Mouse (Mus musculus): ENCODE measurements around the gene Ago4. TPM values are rescaled to one million over a fixed set of nuclear protein-coding genes. Genes with fewer than 3 reads are reported as not detected.
"Not testable (repeated sequence)": the region's sequence is repeated elsewhere in the genome, so short reads cannot be mapped to it uniquely, and the experiment has no call there.

Ago4 gene
- polyA plus RNA-seq, 1 experiment = not detected

DNA sequence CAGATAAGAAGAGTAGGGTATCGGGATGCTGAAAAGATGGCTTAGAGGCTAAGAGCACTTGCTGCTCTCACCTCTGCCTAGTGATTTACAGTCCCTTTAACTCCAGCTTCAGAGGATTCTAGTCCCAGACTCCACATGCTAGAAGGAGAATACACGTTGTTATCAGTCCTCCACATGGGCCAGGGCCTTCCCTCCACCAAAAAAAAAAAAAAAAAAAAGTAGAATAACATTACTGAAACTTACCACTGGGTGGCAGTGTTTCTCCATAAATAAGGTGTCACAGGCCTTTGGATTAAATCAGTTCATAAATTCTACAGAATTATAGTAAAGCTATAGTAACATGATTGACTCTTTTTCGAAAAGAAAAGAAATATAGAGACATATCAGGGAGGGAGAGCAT, 21.2 kb upstream of the Ago4 start:
- TF ChIP-seq GATA1 (IDR thresholded peaks at IDR 0.05; ENCODE audit: low read length) (no peak), TAL1 (IDR thresholded peaks at IDR 0.05; ENCODE audit: low read length) (no peak)
- Histone ChIP-seq H3K27me3 (ENCODE audit: control insufficient read depth) (peaks cover 7% of the 10 kb centered on the region), H3K9me3 (ENCODE audit: control insufficient read depth, low read length) (no peaks in the 10 kb centered on the region), H3K4me3 (replicated peaks) (no peak overlapping the region), H3K4me1 (ENCODE audit: control insufficient read depth) (peaks cover 29% of the 10 kb centered on the region), H3K36me3 (ENCODE audit: control insufficient read depth) (peaks cover 14% of the 10 kb centered on the region)

DNA sequence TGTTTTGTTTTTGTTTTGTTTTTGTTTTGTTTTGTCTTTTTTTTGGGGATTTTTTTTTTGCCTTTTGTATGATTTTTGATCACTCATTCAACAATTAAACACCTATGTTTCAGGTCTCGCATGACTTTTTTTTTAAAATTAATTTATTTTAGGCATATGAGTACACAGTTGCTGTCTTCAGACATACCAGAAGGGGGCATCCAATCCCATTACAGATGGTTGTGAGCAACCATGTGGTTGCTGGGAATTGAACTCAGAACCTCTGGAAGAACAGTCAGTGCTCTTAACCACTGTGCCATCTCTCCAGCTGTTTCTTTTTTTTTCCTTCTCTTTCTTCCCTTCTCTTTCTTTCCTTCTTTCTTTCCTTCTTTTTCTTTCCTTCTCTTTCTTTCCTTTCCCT, 20.4 kb upstream of the Ago4 start:
- Histone ChIP-seq H3K36me3 (ENCODE audit: control insufficient read depth) (peaks cover 8% of the 10 kb centered on the region), H3K27me3 (ENCODE audit: control insufficient read depth) (peaks cover 7% of the 10 kb centered on the region), H3K9me3 (ENCODE audit: control insufficient read depth, low read length) (no peaks in the 10 kb centered on the region), H3K4me3 (replicated peaks) (no peak overlapping the region), H3K4me1 (ENCODE audit: control insufficient read depth) (peaks cover 24% of the 10 kb centered on the region)
- no peak for TF ChIP-seq TAL1 (IDR thresholded peaks at IDR 0.05; ENCODE audit: low read length)
- TF ChIP-seq GATA1 (IDR thresholded peaks at IDR 0.05; ENCODE audit: low read length) = no peak

DNA sequence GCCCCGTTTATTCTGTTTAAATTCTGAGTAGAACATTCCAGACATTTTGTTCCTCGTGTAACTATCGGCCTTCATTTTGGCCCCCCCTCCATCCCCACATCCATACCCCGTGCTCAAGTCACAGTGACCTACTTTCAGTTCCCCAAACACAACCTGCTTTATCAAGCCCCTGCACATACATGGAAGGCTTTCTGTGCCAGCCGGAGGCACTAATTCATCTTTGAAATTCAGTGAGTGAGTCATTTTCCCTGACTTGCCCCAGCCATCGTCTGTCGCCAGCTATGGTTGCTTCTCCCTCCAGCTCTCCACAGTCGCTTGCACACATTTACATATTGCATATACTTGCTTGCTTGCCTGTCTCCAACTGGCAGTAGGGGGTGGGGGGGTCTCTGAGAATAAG, 19.8 kb upstream of the Ago4 start:
- H3K9me3 ChIP-seq (ENCODE audit: control insufficient read depth, low read length) = no peaks in the 10 kb centered on the region
- no peak for TF ChIP-seq TAL1 (IDR thresholded peaks at IDR 0.05; ENCODE audit: low read length)
- TF ChIP-seq GATA1 (IDR thresholded peaks at IDR 0.05; ENCODE audit: low read length) = no peak
- H3K36me3 ChIP-seq (ENCODE audit: control insufficient read depth) = peaks cover 2% of the 10 kb centered on the region
- peaks cover 9% of the 10 kb centered on the region for H3K27me3 ChIP-seq (ENCODE audit: control insufficient read depth)
- H3K4me1 ChIP-seq (ENCODE audit: control insufficient read depth) = peaks cover 19% of the 10 kb centered on the region
- no peak overlapping the region for H3K4me3 ChIP-seq (replicated peaks)

DNA sequence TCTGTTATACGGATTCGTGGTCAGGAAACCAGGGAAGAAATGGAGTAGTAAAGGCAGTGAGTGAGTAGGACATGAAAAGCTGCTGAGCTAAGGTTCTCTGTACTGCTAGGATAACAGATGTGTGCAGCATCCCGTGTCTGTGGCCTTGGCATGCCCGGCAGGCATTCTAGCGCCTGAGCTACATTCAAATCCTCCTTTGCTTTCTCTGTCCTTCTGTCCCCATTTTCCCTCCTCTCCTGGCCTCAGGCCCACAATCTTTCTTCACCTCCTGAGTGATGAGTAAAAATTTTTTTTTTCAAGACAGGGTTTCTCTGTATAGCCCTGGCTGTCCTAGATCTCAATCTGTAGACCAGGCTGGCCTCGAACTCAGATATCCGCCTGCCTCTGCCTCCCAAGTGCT, 18.9 kb upstream of the Ago4 start:
- Histone ChIP-seq H3K36me3 (ENCODE audit: control insufficient read depth) (no peaks in the 10 kb centered on the region), H3K9me3 (ENCODE audit: control insufficient read depth, low read length) (no peaks in the 10 kb centered on the region; the same call in 1 of the 2 replicates), H3K4me1 (ENCODE audit: control insufficient read depth) (peaks cover 17% of the 10 kb centered on the region), H3K27me3 (ENCODE audit: control insufficient read depth) (peaks cover 9% of the 10 kb centered on the region), H3K4me3 (replicated peaks) (no peak overlapping the region)
- TF ChIP-seq GATA1 (IDR thresholded peaks at IDR 0.05; ENCODE audit: low read length) (no peak), TAL1 (IDR thresholded peaks at IDR 0.05; ENCODE audit: low read length) (no peak)

DNA sequence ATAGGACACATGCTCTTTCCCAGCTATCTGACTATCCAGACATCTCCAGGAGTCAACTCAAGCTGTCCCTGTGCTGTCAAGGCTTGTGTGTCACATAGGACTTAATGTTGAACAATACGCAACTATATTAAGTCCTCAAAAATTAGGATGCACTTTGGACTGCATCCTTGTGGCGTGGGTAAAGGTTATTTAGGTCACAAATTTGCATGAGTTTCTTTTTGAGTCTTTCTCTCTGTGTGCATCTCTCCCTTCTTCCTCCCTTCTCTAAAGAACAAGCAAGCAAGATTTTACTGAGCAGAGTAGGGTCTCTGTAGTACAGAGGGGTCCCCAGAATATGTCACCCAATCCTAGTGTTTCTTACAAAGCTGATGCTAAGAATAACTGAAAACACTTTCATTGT, 12.9 kb upstream of the Ago4 start:
- H3K4me1 ChIP-seq (ENCODE audit: control insufficient read depth) = no peaks in the 10 kb centered on the region
- peaks cover 5% of the 10 kb centered on the region for H3K27me3 ChIP-seq (ENCODE audit: control insufficient read depth)
- H3K9me3 ChIP-seq (ENCODE audit: control insufficient read depth, low read length) = no peaks in the 10 kb centered on the region; the same call in 1 of the 2 replicates
- no peak for TF ChIP-seq TAL1 (IDR thresholded peaks at IDR 0.05; ENCODE audit: low read length)
- TF ChIP-seq GATA1 (IDR thresholded peaks at IDR 0.05; ENCODE audit: low read length) = no peak
- H3K4me3 ChIP-seq (replicated peaks) = no peak overlapping the region
- H3K36me3 ChIP-seq (ENCODE audit: control insufficient read depth) = no peaks in the 10 kb centered on the region

DNA sequence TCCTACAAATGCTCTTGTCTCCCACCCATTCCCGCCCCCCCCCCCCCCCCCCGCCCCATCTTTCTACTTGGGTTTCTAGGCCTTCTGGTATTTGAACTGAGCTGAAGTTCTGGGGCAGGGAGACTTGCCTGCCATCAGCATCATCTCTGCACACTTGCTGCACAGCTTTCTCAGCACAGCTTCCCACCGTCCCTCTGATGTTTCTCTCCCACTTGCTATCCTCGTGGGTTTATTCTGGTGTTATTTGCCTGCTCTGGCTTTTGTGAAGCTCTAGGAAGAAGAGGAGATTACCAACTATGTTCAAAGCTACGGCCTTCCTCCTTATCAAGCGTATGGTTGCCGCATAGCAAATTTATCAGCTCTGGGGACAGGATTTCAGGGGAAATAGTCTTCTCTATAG, 12.4 kb upstream of the Ago4 start:
- H3K36me3 ChIP-seq (ENCODE audit: control insufficient read depth) = no peaks in the 10 kb centered on the region
- no peak overlapping the region for H3K4me3 ChIP-seq (replicated peaks)
- no peaks in the 10 kb centered on the region for H3K4me1 ChIP-seq (ENCODE audit: control insufficient read depth)
- TF ChIP-seq GATA1 (IDR thresholded peaks at IDR 0.05; ENCODE audit: low read length) = no peak
- TF ChIP-seq TAL1 (IDR thresholded peaks at IDR 0.05; ENCODE audit: low read length) = no peak
- 0 out of 2 replicates have a peak, but pooled peaks cover 2% of the 10 kb centered on the region for H3K27me3 ChIP-seq (ENCODE audit: control insufficient read depth)
- H3K9me3 ChIP-seq (ENCODE audit: control insufficient read depth, low read length) = no peaks in the 10 kb centered on the region; the same call in 1 of the 2 replicates

DNA sequence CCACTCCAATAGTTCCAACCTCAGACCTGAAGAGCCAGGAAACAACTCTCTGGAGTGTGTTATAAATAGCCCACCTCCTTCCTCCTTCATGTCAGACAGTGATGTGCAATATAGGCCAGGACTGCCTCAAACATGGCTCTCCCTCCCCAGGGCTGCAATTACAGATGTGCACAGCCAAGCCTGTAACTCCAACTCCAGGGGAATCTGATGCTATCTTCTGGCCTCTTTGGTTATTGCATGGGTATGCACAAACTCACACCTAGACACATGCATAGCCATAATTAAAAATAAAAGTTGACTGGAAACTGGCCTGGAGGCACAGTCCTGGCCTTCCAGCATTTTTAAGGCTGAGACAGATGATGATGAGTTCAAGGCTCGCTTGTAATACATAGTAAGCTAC, 11.7 kb upstream of the Ago4 start:
- H3K4me1 ChIP-seq (ENCODE audit: control insufficient read depth) = no peaks in the 10 kb centered on the region; the same call in 1 of the 2 replicates
- H3K9me3 ChIP-seq (ENCODE audit: control insufficient read depth, low read length) = no peaks in the 10 kb centered on the region; the same call in 1 of the 2 replicates
- H3K27me3 ChIP-seq (ENCODE audit: control insufficient read depth) = 0 out of 2 replicates have a peak, but pooled peaks cover 2% of the 10 kb centered on the region
- no peak overlapping the region for H3K4me3 ChIP-seq (replicated peaks)
- TF ChIP-seq TAL1 (IDR thresholded peaks at IDR 0.05; ENCODE audit: low read length) (no peak), GATA1 (IDR thresholded peaks at IDR 0.05; ENCODE audit: low read length) (no peak)
- H3K36me3 ChIP-seq (ENCODE audit: control insufficient read depth) = no peaks in the 10 kb centered on the region

DNA sequence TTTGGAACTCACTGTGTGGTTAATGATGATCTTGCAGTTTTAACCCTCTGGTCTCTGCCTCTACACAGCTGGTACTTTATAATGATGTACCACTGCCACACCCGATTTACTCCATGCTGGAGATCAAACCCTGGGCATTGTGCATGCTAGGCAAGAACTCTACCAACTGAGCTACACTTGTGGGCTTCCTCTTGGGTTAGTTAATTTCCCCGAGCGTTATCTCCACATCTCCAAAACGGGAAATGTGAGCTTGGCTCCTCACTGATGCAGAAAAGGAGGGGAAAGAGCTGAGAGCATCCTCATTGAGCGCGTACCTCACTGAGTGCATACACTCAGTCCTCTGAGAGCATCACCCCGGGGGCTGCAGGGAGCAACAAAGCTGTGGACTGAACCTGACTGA, 9.6 kb upstream of the Ago4 start:
- H3K4me3 ChIP-seq (replicated peaks) = no peak overlapping the region
- no peaks in the 10 kb centered on the region; the same call in 1 of the 2 replicates for H3K4me1 ChIP-seq (ENCODE audit: control insufficient read depth)
- no peak for TF ChIP-seq GATA1 (IDR thresholded peaks at IDR 0.05; ENCODE audit: low read length)
- no peak for TF ChIP-seq TAL1 (IDR thresholded peaks at IDR 0.05; ENCODE audit: low read length)
- H3K36me3 ChIP-seq (ENCODE audit: control insufficient read depth) = no peaks in the 10 kb centered on the region
- no peaks in the 10 kb centered on the region for H3K27me3 ChIP-seq (ENCODE audit: control insufficient read depth)
- no peaks in the 10 kb centered on the region; the same call in 1 of the 2 replicates for H3K9me3 ChIP-seq (ENCODE audit: control insufficient read depth, low read length)

DNA sequence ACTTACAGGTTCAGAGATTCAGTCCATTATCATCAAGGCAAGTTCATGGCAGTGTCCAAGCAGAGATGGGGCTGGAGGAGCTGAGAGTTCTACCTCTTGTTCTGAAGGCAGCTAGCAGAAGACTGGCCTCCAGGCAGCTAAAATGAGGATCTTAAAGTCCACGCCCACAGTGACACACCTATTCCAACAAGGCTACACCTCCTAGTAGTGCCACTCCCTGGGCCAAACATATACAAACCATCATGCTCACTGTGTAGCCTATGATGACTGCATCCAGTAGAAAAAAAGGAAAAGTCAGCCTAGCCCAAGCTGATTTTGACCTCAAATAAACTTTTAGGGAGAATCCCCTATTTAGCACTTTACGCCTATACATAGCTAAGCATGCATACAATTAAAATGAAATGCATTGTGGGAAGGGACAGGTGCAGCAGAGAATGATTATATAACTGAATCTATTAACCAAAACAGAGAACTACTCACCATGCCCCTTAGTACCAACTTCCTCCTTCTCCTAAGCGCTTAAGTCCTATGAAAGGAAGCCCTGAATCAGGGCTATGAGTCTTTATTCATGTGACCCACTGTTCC, 7.3 kb upstream of the Ago4 start:
- Histone ChIP-seq H3K27me3 (ENCODE audit: control insufficient read depth) (no peaks in the 10 kb centered on the region), H3K4me3 (replicated peaks) (no peak overlapping the region), H3K4me1 (ENCODE audit: control insufficient read depth) (no peaks in the 10 kb centered on the region; the same call in 1 of the 2 replicates), H3K36me3 (ENCODE audit: control insufficient read depth) (no peaks in the 10 kb centered on the region), H3K9me3 (ENCODE audit: control insufficient read depth, low read length) (no peaks in the 10 kb centered on the region)
- TF ChIP-seq GATA1 (IDR thresholded peaks at IDR 0.05; ENCODE audit: low read length) (no peak), TAL1 (IDR thresholded peaks at IDR 0.05; ENCODE audit: low read length) (no peak)

DNA sequence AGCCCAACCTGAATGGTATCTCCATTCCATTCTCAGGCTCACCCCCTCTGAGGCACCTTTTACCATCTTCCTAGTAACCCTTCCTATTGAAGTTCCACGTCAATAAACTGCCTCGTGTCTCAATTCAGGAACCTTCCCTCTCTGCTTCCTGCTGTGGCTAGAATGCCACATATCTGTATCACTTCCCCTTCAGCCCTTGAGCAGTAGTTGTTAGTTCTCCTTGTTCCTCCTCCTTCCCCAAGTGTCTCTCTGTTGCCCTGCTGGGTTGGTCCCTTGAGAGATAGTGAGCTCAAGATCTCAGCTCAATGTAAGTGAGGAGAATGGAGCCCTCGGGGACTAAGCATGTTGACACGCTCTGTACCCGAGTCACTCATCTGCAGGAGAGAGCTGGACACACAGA, 3.6 kb upstream of the Ago4 start:
- H3K9me3 ChIP-seq (ENCODE audit: control insufficient read depth, low read length) = peaks cover 6% of the 10 kb centered on the region; the same call in 1 of the 2 replicates
- no peak for TF ChIP-seq TAL1 (IDR thresholded peaks at IDR 0.05; ENCODE audit: low read length)
- no peak for TF ChIP-seq GATA1 (IDR thresholded peaks at IDR 0.05; ENCODE audit: low read length)
- H3K36me3 ChIP-seq (ENCODE audit: control insufficient read depth) = no peaks in the 10 kb centered on the region
- peaks cover 8% of the 10 kb centered on the region for H3K4me1 ChIP-seq (ENCODE audit: control insufficient read depth)
- peaks cover 33% of the 10 kb centered on the region for H3K27me3 ChIP-seq (ENCODE audit: control insufficient read depth)
- H3K4me3 ChIP-seq (replicated peaks) = no peak overlapping the region

DNA sequence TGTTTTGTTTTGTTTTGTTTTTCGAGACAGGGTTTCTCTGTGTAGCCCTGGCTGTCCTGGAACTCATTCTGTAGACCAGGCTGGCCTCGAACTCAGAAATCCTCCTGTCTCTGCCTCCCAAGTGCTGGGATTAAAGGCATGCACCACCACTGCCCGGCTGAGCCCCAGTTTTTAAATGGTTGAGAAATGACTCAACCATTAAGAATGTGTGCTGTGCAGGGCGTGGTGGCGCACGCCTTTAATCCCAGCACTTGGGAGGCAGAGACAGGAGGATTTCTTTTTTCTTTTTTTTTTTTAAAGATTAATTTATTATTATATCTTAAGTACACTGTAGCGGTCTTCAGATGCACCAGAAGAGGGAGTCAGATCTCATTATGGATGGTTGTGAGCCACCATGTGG, 2.4 kb upstream of the Ago4 start:
- H3K27me3 ChIP-seq (ENCODE audit: control insufficient read depth) = peaks cover 46% of the 10 kb centered on the region
- H3K4me1 ChIP-seq (ENCODE audit: control insufficient read depth); H3K4me3 ChIP-seq (replicated peaks); H3K36me3 ChIP-seq (ENCODE audit: control insufficient read depth); H3K9me3 ChIP-seq (ENCODE audit: control insufficient read depth, low read length): not testable (repeated sequence)
